Mouse (Mus musculus) cerebellum, adult 8-10 months (tissue): Measurements from ENCODE around the gene Tlx1.

Experiments used
- DNase-seq: peaks from one replicate; pipeline ENCODE4 v3.0.0; 2022

Gene Tlx1

DNA sequence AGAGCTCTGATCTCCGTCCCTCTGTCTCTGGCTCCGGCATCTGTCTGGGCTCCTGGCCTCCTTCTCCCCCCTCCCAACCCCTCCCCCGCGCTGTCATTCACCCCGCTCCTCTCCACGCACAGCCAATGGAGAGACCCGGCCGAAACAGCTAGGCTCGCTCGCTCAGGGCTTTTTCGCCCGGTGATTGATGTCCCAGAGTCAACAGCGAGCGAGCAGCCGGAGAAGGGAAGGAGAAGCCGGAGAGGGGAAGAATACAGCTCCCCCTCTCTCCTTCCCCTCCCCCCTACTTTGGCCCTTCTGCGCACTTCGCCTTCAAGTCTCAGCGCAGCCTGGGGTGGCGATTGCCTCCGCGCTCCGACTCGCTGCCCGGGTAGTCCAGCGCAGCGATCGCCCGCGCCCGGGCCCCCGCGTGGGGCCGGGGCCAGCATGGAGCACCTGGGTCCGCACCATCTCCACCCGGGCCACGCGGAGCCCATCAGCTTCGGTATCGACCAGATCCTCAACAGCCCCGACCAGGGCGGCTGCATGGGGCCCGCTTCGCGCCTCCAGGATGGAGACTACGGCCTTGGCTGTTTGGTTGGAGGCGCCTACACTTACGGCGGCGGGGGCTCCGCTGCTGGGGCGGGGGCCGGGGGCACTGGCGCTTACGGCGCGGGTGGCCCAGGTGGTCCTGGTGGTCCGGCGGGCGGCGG is at the start of gene Tlx1:
Gene Tlx1, plus strand, starts transcription at position 191 of the 692 bp plus-strand sequence.
- DNase-seq = no peak

DNA sequence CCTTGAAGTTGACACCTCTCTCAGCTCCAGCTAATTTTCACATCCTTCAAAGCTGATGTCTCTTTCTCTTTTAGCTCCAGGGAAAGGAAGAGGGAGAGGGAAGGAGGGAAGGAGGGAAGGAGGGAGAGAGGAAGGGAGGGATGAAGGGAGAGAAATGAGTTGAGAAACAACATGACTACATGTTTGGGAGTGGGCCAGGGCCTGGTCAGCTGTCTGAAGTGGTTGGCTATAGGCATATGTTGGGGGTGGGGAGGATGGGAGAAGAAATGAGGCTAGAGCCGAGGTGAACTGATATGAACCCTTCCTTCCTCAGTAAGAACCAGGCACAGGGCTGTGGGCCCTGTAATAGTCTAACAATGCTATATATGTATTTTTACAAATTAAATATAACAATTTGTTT is 44.9 kb upstream of the Tlx1 start:
- no peak for DNase-seq

DNA sequence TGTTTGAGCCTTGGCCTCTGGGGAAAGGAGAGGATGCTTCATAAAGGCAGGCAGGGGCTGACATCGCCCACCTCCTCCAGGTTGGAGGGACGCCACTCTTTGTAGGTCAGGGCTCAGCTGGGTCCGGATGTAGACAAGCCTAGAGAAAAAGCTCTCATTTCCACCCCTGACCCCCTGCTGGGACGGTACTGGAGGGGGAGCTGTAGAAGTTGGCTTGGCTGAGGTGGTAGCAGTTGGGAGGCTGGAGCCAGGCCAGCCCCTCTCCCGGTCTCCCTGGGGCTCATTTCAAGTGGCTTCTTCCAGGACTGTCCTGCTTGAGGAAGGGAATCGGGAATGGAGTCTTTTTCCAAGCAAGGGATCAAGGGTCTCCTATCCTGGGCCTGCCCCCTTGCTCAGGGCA is 43.8 kb upstream of the Tlx1 start:
- DNase-seq = no peak

DNA sequence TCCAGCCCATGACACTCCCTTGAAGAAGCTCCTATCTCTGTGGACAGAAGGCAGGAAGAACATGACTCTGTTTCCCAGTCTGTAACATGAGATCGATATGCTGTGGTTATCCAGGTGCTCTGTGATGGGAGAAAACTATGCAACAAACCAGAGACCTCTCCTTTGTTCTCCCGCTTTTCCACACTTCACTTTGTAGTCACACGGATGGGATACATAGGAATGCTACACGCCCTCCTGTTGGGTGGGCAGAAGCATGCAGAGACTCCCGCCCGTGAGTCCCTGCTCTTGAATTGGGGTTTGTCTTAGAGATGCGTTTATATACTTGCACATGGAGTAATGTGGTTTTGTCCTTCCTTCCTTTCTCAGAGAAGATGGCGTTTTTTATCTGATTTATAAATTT is 39.8 kb upstream of the Tlx1 start:
- no peak for DNase-seq

DNA sequence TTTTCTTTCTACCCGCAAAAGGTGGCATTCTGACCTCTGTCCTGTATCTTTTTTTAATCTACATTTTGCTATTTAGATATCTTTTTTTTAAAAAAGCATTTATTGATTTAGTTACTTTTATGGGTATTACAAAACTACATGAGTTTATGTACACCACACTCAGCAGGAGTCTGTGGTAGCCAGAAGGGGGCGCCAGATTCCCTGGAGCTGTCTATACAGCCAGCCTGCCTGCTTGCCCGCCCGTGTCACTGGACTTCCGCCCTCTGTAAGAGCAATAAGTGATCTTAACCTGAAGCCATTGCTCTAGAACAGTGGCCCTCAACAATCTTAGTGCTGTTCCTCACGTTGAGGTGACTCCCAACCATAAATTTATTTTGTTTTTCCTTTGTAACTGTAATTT is 38.0 kb upstream of the Tlx1 start:
- no peak for DNase-seq

DNA sequence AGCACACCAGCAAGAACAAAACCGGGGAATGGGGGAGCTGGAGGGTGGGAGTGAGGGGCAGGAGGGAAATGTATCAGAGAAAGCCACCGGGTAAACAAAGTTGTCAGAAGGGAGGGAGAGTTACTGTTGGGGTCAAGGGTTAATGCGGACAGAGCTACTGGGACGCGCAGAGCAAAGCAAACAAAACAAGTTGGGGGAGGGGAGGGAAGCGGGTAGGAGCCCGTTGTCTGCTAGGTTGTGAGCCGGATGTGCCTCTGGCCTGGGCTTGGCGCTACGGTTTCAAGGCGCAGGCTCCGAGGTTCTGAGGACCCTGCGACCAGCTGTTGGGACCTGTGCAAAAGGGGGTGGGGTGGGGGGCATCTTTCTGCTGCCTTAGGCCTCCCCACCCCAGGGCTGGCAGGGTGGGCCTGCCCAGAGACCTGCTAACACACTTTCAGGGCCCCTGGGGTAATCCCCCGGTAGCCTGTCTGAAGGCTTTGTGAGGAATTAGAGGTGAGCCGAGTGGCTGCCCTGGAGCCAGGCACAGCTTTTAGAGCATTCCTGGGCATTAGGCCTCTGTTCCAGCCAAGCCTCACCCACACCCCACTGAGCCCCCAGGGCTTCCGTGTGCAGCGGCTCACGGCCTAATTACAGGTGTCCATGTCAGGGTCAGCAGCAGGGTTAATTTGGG is 36.6 kb upstream of the Tlx1 start:
- no peak for DNase-seq

DNA sequence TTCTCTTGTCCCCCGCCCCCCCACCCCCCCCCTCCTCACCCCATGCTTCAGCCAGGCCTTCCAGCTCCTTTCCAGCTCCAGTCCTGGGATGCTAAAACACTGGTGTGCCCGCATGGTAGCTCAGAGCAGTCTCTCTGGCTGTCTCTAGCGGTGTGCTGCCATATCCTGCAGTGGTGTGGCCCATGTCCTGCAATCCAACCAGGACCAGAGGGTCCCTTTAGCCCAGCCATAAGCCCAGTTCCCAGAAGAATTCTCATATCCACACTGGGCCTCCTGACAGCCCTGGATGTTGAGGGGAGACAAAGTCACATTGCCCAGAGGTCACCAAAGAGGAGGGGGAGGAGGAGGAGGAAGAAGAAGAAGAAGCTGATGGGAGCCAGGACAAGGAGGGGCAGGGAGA is 35.7 kb upstream of the Tlx1 start:
- DNase-seq = no peak

DNA sequence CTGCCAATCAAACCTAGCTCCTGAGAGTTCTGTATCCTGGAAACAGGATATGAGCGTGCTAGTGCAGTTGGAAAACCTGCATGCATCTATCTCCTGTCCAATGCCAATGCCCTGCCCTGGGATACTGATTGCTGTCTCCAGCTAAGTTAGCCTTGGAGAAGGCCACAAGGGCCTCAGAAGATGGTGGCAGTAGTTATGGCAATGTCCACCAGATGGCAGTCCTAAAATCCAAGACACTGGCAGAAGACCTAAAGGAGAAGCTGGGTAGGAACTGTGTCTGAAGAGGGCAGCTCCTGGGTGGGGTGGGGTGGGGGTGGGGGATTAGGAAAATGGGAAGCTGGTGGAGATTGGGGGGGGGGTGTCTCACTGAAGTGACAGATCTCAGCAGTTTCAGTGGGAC is 33.7 kb upstream of the Tlx1 start:
- peak; percentile 17 for DNase-seq

DNA sequence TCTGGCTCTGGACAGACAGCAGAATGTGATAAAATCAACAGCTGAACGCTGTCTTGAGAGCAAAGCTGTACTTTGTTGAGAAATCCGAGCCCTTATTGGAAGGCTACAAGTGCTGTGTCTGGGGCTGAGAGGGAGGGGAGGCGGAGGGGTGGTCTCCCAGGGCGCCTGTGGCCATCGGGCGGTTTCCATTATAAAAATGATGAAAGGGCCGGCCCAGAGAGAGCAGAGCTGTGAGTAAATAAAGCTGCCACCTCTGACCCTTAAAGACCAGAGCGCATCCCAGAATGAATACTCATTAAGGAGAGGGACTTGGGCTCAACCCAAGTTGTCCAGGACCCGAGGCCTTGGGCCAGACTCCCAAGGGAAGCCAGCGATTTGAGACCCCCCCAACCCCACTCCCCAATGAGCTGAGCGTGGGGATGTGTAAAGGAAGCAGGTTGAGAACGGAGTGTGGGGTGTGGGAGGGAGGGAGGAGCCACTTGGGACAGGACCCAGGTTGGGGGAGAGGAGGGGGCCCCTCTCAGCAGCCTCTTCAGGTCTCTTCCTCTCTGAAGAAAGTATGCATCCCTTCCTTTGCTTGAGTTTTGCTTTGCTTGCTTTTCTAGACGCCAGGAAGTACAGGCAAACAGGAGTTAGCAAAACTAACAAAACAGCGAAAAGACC is 18.4 kb upstream of the Tlx1 start:
- DNase-seq = no peak

DNA sequence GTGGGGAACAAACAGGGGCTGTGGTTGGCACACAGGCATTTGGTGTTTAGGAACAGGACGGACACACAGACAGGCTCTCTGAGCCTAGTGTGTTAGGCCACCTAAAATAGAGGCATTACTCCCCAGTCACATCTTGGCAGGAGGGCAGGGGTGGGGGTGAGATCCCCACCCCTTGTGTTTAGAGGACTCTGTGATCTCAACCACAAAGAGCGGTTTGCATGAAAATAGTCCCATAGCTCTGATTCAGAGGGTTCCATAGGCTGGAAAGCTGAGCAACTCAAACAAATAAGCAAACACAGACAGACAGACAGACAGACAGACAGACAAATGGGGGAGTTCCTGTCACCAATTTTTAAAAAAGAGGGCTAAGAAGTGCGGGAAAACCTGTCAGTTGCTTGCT is 7.9 kb upstream of the Tlx1 start:
- no peak for DNase-seq

DNA sequence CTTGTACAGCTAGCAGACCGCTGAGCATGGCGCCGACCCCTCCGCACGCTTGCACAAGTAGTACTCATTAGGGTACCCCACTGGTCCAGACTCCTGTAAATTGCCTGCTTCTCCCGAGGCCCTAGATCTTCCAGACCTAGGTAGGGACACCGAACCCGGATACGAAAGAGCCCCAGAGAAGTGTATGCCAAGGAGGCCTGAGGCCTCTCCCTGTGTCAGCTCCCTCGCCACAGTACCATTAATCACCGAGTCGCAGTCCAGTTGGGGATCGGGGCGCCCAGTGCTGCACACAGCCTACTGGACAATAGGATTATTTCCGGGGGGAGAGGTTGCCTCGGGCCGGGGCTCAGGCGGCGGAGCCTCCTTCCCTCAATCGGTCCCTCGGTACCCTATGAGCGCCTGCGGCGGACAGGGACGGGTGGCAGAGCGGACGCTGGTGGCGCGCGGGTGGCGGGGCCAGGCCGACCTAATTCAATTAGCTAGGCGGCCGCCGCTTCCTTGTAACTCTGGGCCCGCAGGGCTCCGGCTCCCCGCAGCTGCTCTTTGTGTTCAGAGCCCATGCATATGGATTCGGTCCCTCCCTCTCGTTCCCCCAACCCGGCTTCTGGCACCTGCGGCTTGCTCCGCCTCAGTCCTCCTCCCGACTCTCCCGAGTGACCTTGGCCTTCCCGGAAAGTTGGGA is 7.1 kb upstream of the Tlx1 start:
- no peak for DNase-seq

DNA sequence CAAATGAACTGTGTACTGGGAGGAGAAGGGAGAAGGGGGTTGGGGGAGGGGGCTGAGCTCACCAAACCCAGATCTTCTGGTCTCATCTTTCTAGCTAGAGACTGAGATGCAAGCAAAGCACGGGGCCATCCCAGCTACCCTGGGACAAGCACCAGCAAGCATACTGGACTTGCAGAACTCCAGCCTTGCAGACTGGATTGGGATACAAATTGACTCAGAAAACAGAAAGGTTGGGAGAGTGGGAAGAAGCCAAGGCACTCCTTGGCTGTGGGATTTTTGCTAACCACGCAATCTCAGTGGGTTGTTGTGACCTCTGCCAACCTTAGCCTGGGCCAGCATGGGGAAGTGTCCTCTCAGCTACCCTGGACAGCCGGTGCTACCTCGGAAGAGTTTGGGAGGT is 3.4 kb upstream of the Tlx1 start:
- DNase-seq = no peak

DNA sequence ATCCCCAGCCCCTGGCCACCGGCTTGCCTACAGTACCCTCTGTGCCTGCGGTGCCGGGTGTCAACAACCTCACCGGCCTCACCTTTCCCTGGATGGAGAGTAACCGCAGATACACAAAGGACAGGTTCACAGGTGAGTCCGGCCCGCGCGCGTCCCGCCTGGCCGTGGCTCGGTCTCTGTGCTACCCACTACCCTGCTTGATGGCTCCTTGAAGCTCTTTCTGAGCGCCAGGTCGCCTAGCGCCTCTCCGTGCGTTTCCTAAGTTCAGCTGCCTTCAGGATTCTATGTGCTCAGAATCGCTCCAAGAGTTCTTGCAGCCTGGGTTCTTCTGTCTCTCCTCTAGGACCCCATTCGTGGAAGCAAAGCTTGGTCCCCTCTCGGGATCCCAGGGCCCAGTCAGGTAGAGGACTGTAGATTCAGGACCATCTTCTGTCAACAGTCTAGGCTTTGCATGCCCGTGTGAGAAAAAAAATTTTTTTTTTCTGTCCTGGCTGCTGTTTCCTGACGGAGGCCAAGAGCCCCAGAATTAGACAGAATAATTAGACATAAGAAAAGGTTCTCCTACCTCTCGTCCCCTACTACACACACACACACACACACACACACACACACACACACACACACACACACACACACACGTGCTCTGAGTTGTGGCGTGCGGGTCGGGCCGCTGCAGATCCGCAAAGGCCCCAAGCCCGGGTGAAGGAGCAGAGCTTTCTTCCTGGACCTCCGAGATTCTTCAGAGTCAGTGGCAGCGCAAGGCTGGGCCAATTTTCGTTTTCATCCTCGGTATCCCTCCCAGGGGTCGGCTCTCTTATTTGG is 1.1 kb downstream of the Tlx1 start:
- DNase-seq = no peak

DNA sequence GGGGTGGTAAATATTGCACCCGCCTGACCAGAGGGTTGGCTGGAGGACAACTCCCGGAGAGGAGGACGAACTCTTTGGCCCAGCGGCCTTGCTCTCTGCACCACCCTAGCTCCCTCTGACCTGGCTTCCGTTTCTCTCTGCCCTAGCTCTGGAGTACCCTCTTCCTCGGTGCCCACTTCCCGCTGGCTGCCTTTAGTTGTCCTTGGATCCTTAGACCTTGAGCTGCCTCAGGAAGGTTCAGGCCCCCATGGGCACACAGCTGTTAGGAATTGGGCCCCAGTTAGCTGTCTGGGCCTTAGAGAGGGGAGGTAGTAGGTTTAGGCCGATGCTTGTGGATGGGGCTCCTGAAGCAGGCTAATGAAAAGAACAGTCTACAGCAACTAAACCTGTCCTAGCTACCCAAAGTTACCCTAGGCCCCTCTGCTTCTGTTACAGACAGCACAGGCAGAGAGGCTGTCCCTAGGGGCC is 1.7 kb downstream of the Tlx1 start:
- no peak for DNase-seq

DNA sequence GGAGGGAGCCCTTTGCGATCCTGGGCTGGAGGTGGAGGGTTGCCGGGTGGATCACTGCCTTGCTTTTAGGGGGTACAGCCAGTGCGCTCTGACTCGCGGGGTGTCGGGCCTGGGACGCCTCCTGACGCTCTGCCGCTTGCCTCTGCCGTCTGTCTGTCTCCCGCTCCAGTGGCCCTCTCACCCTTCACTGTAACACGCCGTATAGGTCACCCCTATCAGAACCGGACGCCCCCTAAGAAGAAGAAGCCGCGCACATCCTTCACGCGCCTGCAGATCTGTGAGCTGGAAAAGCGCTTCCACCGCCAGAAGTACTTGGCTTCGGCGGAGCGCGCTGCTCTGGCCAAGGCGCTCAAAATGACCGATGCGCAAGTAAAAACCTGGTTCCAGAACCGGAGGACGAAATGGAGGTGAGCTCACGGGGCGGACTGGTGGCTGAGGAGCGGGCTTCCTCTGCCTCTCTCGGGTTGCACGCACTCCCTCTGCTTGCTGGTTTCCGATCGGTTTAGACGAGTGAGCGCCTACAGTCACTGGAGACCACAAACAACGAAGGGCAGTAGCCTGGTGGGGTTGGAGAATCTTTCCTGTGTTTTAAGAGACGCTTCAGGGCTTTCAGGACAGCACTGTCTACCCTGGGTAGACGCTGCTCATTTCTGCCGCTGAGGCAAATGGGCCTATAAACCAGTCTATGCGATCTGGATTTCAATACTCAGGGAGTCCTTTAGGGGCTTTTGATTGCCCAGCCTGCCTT is 3.0 kb downstream of the Tlx1 start:
- no peak for DNase-seq

DNA sequence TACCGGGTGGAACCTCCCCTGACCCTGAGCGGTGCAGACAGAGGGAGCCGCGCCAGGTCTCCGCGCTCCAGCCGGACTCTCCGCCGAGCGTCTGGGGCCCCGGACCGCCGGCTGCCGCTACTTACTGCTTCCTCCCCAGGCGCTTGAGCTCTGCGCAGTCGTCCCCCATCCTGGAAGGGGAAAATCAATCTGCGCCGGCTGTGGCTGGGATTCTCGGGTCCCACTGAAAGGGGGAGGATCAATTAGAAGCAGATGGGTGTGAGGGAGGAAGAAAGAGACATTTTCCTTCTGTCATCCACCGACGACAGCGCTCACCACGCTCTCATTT is 3.5 kb downstream of the Tlx1 start:
- no peak for DNase-seq

DNA sequence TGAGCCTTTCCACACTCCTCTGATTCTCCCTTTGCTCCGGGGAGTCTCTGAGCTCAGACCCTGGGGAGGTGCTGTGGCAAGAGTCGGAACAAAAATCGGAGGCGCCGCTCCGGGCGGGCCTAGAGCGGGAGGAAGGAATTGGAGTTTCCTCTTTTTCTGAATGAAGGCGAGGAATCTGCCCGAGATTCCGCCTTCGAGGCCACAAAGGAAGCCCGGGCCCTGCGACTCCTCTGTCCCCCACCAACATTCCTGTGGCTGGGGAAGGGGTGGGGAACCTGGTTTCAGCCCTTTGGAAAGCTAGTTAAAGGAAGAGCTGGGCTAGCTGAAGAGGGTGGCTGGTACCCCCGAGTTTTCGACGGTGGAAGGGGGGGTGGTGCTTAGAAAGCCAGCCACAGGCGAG is 4.0 kb downstream of the Tlx1 start:
- DNase-seq = no peak

DNA sequence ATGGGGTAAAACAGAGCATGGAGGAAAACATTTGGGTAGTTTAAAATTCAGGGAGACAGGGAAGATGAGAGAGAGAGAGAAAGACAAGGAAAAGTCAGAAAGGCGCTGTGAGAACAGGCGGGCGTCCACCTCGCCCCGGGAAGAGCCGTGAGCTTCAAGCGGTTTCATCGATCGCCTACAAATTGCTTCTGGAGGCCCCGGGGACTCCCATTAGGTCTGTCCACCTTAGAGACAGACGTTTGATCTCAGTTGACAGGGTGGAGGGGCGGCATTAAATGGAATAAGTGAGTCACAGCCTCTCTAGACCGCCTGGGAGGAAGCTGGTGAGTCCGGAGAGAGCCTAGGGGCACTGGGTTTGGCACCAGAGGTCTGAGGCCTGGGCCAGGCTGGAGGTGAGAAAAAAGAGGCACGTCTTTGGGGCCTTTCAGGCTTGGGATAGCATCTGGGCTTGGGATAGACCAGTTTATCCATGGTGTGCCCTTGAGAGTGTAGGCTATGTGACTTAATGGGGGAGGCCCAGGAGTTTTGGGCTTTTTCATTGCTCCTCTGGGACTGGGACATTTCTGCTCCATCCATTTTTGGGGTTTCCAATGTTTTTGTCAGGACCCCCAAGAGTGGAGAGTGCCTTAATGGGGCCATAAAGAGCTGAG is 4.8 kb downstream of the Tlx1 start:
- DNase-seq = no peak

DNA sequence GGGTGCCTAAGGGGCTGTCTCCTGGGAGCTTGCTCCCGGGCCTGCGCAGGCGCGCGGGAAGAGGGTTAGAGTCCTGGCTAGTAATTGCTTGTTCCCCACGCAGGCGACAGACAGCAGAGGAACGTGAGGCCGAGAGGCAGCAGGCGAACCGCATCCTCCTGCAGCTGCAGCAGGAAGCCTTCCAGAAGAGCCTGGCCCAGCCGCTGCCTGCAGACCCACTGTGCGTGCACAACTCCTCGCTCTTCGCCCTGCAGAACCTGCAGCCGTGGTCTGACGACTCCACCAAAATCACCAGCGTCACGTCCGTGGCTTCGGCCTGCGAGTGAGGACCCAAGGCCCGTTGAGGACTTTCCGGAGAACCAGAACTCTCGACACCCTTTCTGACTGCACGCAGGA is 5.3 kb downstream of the Tlx1 start:
- DNase-seq = no peak

DNA sequence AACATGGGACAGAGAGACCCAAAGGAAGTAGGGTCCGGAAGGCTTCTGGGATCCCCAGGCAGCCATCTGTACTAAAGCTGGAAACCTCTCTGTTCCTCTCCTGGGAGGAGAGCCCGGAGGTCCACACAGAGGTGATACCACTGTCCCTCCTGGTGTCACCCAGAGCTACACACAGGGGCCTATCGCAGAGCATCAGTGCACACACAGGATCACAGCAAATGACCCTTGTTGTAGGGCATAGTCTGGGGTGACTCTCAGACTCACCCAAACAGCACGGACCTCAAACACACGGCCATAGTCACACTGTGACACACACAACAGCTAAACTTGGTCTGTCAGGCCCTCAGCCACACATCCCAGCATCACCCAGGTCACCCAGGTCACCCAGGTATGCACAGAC is 5.9 kb downstream of the Tlx1 start:
- no peak for DNase-seq

DNA sequence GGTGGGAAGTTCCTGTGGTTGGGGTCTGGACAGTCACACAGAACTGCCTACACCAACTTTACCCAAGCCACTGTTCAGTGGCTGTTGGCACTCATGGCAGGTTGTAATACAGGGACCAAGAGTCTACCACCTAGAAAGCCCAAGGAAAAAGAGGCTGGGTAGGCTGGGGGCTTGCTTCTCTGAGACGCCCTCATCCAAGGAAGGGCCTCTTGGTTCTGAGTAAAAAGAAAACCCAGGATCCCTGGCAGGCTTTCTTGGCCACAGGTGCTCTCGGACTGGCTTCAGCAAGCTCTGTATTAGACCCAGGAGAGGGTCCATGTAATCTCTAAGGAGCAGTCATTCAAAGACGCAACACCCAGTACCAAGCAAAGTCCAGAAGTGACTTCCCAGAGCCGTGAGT is 7.7 kb downstream of the Tlx1 start:
- no peak for DNase-seq

DNA sequence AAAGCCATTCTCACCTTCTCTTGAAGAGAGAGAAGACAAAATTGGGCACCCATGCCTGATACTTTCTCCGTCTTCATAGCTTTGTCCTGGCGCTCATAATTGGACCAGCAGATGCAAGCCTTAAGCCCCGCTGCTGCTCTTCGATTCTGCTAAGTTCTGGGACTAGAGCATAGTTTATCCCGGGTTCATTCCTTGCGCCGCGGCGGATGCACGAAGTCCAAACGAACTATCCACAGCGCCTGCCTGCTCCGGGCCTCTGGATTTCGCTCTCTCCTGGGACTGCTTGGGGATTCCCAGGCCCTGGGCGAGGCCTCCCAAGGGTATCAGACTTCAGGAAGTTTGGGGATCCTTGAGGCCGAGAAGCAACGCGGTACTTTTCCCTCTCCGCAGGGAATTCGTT is 8.4 kb downstream of the Tlx1 start:
- no peak for DNase-seq
